Comparison of ENCODE assay signal across 16 mouse cellular contexts in genomic region chr6:91690646-91691045, GRCm38 (mm10). TPM values are rescaled to one million over a fixed set of nuclear protein-coding genes. Genes with fewer than 3 reads are reported as not detected.
DNase-seq lines count a peak whose midpoint lies in the region; ATAC-seq and TF ChIP-seq lines count a peak whose summit lies in the region.
"Had no signal": no experiment of that assay in that cellular context is flagged by ENCODE, and none has a peak within 500 bp of the region (broad histone marks: within the 10 kb centered on the region; RNA-seq: fewer than 3 reads in every experiment).

No protein-coding gene starts in this region.

- 66% methylated on average over 7 of the region's 7 CpGs for WGBS in liver, postnatal 0 days (ENCODE audit: insufficient replicate concordance)
- 79% methylated on average over 7 of the region's 7 CpGs for WGBS in liver, embryonic 11.5 days

- 0 out of 2 replicates have a peak, but pooled peaks have one; percentile 22 for ATAC-seq in liver, postnatal 0 days
- ATAC-seq in liver, embryonic 11.5 days (replicated peaks; ENCODE audit: low FRiP score) = no peak
- ATAC-seq: midbrain, embryonic 16.5 days had no signal

- H3K27ac ChIP-seq in liver, postnatal 0 days (ENCODE audit: low read depth) = 0 out of 2 replicates have a peak overlapping the region, but pooled peaks have one; percentile 24
- H3K27ac ChIP-seq in liver, embryonic 11.5 days (ENCODE audit: low read depth, low read length) = no peak overlapping the region
- H3K27ac ChIP-seq: embryonic facial prominence, embryonic 12.5 days; forebrain, embryonic 10.5 days; heart, embryonic 13.5 days; limb, embryonic 12.5 days; lung, embryonic 15.5 days; neural tube, embryonic 13.5 days had no signal

- peaks cover 12% of the 10 kb centered on the region for H3K36me3 ChIP-seq in liver, postnatal 0 days (replicated peaks; ENCODE audit: insufficient read depth, low read length)
- H3K36me3 ChIP-seq in liver, embryonic 11.5 days (ENCODE audit: control insufficient read depth, insufficient read depth, low read length) = 0 out of 2 replicates have a peak, but pooled peaks cover 6% of the 10 kb centered on the region
- H3K36me3 ChIP-seq: lung, embryonic 15.5 days had no signal

- no peak for TF ChIP-seq EP300 in liver, postnatal 0 days (IDR thresholded peaks at IDR 0.05; ENCODE audit: low read depth)

- no peak overlapping the region for H3K9ac ChIP-seq in liver, postnatal 0 days (replicated peaks)
- H3K9ac ChIP-seq in liver, embryonic 11.5 days (ENCODE audit: low read depth, low read length) = no peak overlapping the region
- H3K9ac ChIP-seq: embryonic facial prominence, embryonic 12.5 days; heart, embryonic 13.5 days; limb, embryonic 12.5 days; lung, embryonic 15.5 days; neural tube, embryonic 13.5 days had no signal

- no peak overlapping the region for H3K4me2 ChIP-seq in liver, postnatal 0 days (ENCODE audit: low read depth, low read length)
- no peak overlapping the region for H3K4me2 ChIP-seq in liver, embryonic 11.5 days
- H3K4me2 ChIP-seq: embryonic facial prominence, embryonic 12.5 days; heart, embryonic 13.5 days; limb, embryonic 12.5 days; lung, embryonic 15.5 days; neural tube, embryonic 13.5 days had no signal

- H3K9me3 ChIP-seq in liver, postnatal 0 days (ENCODE audit: low read length) = no peaks in the 10 kb centered on the region
- no peaks in the 10 kb centered on the region for H3K9me3 ChIP-seq in liver, embryonic 11.5 days (ENCODE audit: control insufficient read depth, low read length)
- H3K9me3 ChIP-seq: embryonic facial prominence, embryonic 12.5 days; forebrain, embryonic 10.5 days; heart, embryonic 13.5 days; limb, embryonic 12.5 days; lung, embryonic 15.5 days; neural tube, embryonic 13.5 days had no signal

- no peak overlapping the region for H3K4me3 ChIP-seq in liver, postnatal 0 days (ENCODE audit: low read depth, low read length)
- no peak overlapping the region for H3K4me3 ChIP-seq in liver, embryonic 11.5 days (ENCODE audit: low read depth, low read length)
- H3K4me3 ChIP-seq: embryonic facial prominence, embryonic 12.5 days; forebrain, embryonic 10.5 days; heart, embryonic 13.5 days; limb, embryonic 12.5 days; lung, embryonic 15.5 days; neural tube, embryonic 13.5 days had no signal

- H3K4me1 ChIP-seq in liver, postnatal 0 days (ENCODE audit: insufficient read depth) = peaks cover 42% of the 10 kb centered on the region
- H3K4me1 ChIP-seq in liver, embryonic 11.5 days (replicated peaks; ENCODE audit: control insufficient read depth, insufficient read depth, low read length) = peaks cover 36% of the 10 kb centered on the region

- no peak for TF ChIP-seq CTCF in liver, postnatal 0 days (IDR thresholded peaks at IDR 0.05; ENCODE audit: low read depth)

- DNase-seq in liver, postnatal 0 days = no peak
- DNase-seq in liver, embryonic 11.5 days (ENCODE audit: low spot score) = no peak
- peak; percentile 89 for DNase-seq in kidney, adult 11 months
- DNase-seq in kidney, postnatal 14 days = peak; percentile 81
- DNase-seq in yolk sac, embryonic 10.5 days (ENCODE audit: low spot score) = peak; percentile 82
- DNase-seq in cerebellum, postnatal 4 days (ENCODE audit: low spot score in 2 of 2) = no peak
- DNase-seq in adrenal gland, adult 18-20 months (ENCODE audit: low spot score in 2 of 2) = no peak
- no peak for DNase-seq in cerebellum, postnatal 36 days
- DNase-seq: cerebellum, adult 9-11 months had no signal

- H3K27me3 ChIP-seq in liver, postnatal 0 days (ENCODE audit: insufficient read depth, low read length) = no peaks in the 10 kb centered on the region
- H3K27me3 ChIP-seq in liver, embryonic 11.5 days (replicated peaks; ENCODE audit: control insufficient read depth, insufficient read depth, low read length) = no peaks in the 10 kb centered on the region
- H3K27me3 ChIP-seq: embryonic facial prominence, embryonic 12.5 days; heart, embryonic 13.5 days; limb, embryonic 12.5 days; lung, embryonic 15.5 days; neural tube, embryonic 13.5 days had no signal

RNA-seq across cellular contexts. Expression of gene Slc6a6, which starts 6.8 kb away (rescaled TPM):
- 31.1 and 34.4 TPM in 2 replicates for polyA plus RNA-seq in liver, postnatal 0 days (2015; fragmentation: Nextera tagmentation; extraction: Ambion mirVana)
- 30.3 and 33.2 TPM in 2 replicates for polyA plus RNA-seq in liver, embryonic 11.5 days (2014; fragmentation: Nextera tagmentation; extraction: Ambion mirVana)
- 100 to 1,000 TPM; 209 to 474 TPM for total RNA-seq in adrenal gland, adult 18-20 months (2021)

Comparison
In these comparisons a context has a peak if more than half of its experiments do, and no peak if none do; other contexts are left out.
1. DNase-seq: peak in kidney, adult 11 months (single experiment), kidney, postnatal 14 days (single experiment) and yolk sac, embryonic 10.5 days (single experiment); none in liver, postnatal 0 days (single experiment), liver, embryonic 11.5 days (single experiment), cerebellum, postnatal 4 days (0 of 2), adrenal gland, adult 18-20 months (0 of 2) and cerebellum, postnatal 36 days (0 of 2).